Mouse (Mus musculus) fat pad, adult 2 months (tissue): ENCODE results near the gene Pgbd1.
"Not testable (repeated sequence)": the region's sequence is repeated elsewhere in the genome, so short reads cannot be mapped to it uniquely, and the experiment has no call there.

Experiments
- DNase-seq: peaks from one replicate; pipeline ENCODE4 v3.0.0-alpha.2; 2011; ENCODE audit warnings: low read depth, low spot score; ENCODE audit errors: extremely low read depth

Pgbd1 gene

DNA sequence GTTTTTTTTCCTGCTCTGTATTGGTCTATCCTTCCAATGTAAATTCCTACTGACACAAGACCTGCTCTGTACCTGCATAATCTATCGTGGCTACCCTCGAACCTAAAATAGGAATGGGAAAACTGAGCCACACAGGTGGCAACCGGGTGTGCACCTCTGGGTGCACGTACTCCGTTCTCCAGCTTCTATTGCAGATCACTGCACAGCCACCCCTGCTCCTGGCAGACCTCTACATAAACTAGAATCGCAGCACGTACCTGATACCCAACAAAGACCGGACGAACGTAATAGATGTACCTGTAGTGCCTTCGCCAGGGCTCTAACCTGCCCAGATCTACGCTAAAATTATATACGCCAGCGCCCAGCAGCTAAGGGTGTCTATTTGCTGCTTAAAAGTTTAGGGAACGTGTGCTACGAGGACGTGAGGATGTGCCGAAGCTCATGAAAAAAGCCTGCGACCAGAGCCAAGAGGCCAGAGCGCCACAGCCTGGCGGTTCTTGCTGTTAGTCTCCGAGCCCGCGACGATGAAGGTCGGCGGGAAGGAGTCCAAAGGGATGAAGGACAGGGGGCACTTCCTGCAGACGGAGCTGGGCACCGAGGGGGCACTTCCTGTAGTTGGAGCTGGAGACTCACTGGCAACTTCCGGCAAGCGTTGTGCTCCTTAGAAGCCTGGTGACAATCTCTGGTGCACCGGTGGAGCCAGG, at the start of gene Pgbd1:
Gene Pgbd1, minus strand, starts transcription at position 556 of the 704 bp plus-strand sequence.
- no peak for DNase-seq

DNA sequence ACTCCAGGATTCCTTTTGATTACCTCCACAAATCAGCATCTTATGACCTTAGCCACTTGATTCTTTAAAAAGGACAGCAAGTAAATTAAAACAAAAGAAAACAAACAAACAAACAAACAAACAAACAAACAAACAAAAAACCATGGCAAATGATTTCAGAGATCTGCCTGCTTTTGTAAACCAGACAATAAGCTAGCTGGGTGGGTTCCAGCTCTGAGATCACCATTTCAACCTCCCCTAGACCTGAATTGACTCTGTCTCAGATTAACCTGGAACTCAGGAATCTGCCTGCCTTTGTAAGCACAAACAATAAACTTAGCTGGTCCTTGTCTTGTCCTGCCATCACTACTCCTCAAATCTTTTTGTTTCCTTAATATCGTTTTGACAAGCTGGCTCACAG, 46.0 kb upstream of the Pgbd1 start:
- DNase-seq: no peak

DNA sequence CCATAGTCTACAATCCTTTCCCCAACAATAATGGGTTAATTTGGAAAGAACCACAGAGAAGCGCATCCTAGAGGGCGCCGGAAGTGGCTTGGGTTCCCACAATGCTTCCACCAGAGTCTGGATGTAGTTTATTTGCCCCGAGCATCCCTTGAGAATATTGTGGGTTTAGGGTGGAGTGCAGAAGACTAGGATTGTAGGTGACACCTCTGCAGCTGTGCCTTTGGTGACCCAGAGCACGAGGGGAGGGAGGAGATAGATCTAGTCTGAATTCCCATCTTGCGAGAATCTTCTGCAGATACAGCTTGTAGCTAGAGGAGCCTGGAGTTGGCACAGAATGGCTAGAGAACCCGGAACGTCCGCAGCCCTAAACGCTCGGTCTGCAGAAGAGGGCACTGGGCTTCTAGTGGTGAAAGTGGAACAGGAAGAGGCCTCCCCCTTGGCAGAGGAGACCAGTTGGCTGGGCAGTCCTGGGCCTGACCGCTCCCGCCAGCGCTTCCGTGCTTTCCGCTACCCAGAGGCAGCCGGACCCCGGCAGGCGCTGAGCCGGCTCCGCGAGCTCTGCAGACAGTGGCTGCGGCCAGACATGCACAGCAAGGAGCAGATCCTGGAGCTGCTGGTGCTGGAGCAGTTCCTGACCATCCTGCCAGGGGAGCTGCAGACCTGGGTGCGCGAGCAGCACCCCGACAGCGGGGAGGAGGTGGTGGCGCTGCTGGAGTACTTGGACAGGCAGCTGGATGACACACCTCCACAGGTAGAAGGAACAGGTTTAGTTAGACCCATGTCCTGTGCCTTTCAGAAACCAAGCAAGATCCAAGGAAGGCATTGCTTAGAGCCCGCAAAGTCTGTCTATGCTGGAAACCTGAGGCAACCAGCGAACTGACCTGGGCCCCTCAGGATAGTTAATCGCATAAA, 38.2 kb upstream of the Pgbd1 start, which contains the start of the genes Zkscan4 and Gm10065:
Gene Zkscan4, plus strand, starts transcription at position 149 of the 912 bp plus-strand sequence.
Gene Gm10065, minus strand, starts transcription at position 683 of the 912 bp plus-strand sequence.
- DNase-seq: not testable (repeated sequence)

DNA sequence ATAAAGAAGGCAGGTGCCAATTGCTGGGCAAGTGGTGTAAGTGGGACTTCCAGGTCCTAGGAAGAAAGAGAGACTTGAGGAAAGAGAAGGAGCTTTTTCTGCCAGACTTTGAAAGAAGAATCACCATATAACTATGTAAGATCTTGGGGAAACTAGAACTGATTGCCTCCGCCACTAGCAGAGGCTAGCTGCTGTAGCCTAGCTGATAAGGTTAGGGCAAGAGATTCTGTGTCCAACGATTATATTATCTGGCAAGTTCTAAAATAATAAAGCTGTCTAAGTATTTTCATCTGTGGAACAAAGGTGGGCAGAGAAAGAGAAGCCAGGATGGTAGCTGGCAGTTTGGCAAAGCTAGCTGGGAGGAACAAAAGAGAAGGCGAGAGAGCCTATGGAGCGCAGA, 31.6 kb upstream of the Pgbd1 start:
- DNase-seq: no peak

DNA sequence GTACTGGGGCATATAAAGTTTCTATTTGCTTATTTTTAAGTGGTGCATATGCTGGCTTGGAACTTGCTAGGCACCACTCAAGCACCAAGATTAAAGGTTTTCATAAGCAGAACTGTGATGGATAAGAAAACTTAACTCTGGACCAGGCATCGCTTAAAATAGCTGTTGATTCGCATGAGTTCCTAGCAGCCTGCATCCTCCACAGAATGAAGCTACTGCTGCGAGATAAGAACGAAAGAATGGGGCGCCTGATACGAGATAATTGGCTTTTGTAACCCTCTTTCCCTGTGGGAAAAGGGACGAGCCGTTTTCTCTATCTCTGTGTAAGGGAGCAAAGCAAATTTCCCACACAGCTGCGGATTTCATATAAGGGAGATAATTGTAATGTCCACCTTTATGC, 28.2 kb upstream of the Pgbd1 start:
- DNase-seq: no peak

DNA sequence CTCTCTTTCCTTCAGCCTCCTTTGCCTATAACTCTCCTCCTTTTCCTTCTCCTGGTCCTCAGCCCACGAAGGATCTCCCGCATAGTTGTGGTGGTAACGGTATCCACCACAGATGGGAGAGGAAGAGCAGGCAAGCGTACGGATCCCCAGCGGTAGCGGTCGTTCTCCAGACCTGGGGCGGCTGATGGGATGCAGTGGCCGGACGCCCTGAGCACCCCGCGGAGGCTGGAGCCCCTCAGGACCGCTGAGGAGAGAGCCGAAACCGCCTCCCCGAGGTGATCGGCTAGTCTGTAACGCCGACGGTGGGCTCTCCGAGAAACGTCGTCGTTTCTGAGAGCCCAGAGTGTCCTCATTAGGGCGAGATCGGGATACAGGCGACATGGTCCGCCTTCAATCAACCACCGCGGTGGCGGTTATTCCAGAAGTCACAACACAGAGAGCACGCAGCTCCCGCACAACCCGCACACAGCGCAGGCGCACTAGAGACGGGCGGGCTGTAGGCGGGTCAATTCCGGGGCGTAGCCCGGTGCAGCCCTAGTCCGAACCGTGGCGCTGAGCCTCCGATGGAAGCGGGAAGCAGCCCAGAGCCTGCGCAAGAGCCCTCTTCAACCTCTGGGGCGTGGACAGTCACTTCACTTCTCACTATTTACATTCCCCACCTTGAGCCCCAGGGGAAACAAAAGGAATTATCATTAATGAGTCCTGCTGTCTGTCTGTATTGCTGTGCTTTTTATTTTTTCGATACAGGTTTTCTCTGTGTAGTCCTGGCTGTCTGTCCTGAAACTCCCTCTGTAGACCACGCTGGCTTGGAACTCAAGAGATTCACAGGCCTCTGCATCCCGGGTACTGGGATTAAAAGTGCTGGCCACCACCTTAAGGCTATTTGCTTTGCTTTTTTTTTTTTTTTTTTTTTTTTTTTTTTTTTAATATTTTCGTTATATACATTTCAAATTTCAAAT, 27.5 kb upstream of the Pgbd1 start, which contains the start of gene Nkapl:
Gene Nkapl, minus strand, starts transcription at position 449 of the 959 bp plus-strand sequence.
- DNase-seq: no peak

DNA sequence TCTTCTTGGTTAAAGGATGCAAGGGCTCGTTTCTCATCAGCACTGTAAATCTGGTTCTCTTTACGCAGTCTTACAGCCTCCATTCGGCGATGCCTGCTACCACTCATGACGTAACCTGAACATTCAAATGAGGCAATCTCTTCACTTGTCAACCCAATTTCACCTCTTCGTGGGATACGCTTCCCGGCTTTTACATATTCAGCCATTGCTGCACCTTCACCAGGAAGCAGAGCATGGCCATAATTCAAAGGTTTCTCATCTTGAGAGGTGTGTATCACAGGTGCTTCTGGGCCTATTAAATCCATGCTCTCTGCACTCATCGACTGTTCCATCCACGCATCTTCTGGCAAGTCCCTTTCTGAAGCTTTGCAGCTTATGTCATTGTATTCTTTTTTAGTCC, 26.5 kb upstream of the Pgbd1 start:
- DNase-seq: no peak

DNA sequence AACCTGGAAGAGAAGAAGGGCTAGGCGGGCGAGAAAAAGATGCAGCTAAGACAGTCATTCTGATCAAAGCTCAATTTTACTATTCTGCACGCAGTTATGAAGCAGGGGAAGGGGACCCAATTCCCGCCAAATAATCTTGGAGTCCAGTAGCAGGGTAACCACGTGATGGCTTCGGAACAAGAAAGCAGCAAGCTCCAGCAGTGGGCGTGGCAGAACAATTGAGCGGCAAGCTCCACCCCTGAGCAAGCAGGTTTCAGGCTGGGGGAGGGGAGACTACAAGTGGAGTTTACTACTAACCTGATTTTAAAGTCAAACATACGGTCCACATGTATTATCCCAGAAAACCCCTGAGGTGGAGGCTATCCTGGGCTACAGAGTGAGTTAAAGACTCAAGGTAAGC, 21.7 kb upstream of the Pgbd1 start:
- DNase-seq: not testable (repeated sequence)

DNA sequence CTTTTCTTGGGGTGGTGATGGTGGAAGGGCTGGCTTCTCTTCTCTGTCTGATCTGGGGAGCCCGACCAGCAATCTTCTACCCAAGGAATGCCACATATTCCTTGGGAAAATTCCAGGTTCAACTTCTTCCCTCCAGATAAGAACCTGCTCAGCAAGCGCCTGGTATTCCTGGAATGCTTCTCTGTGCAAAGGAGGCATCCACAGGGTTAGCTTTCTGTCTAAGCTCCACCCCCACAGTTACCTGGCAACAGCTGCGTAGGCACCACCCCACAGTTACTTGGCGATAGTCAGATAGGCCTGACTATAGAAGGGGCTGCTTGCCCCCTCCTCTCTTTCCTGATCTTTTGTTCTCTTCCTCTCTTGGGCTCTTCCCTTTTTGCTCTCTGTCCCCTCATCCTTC, 15.5 kb upstream of the Pgbd1 start:
- no peak for DNase-seq

DNA sequence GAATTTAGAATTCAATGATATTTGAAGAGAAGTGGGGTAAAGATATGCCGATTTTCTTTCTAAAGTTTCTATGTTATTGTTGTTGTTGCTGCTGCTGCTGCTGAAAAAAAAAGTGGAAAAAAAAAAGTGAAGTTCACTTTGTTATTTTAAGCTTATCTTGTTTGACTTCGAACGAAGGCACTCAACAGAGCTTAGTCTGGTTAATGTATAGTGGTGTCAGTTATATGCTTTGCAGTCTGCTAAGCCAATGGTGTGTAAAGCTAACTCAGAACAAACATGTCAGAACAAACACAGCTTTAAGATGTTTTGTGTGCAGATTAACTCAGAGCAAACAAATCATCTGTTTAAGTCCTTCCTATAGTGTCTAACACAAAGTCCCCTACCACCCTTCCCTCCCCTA, 13.3 kb upstream of the Pgbd1 start:
- no peak for DNase-seq

DNA sequence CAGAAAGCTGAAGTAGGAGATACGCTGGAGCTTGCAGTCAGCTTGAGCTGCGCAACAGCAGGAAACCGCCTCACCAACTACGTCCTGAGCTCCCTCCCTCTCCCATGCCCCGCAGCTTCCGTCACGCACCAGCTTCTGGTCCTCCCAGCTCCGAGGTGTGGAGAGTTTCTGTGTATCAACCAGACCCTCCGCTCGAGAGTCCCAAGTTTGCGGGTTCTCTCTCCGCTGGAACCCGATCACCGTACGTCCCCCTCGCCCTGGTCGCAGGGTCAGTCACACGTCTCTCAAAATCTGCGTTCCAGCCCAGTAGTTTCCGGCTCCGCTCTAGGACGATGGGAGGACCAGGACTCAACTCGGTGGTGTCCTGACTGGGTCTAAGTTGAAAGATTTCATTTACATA, 12.6 kb upstream of the Pgbd1 start, which contains the start of gene Zscan26:
Gene Zscan26, minus strand, starts transcription at position 282 of the 400 bp plus-strand sequence.
- DNase-seq: no peak

DNA sequence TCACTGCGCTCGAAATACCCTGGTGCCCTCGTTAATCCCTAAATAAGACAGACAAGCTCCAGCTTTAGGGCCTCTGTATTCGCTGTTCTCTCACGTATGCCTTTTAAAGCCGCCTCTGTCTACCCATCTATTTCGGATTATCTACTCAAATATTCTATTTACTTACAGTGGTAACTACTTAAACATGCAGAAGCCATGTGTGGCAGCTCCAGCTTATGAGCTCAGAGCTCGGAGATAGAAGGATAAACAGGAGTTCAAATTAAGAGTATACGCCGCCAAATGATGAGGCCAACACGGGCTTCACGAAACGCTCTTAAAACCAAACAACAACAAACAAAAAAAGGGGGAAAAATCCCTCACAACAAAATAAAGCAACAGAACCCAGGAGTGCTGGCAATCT, 12.2 kb upstream of the Pgbd1 start:
- DNase-seq: no peak

DNA sequence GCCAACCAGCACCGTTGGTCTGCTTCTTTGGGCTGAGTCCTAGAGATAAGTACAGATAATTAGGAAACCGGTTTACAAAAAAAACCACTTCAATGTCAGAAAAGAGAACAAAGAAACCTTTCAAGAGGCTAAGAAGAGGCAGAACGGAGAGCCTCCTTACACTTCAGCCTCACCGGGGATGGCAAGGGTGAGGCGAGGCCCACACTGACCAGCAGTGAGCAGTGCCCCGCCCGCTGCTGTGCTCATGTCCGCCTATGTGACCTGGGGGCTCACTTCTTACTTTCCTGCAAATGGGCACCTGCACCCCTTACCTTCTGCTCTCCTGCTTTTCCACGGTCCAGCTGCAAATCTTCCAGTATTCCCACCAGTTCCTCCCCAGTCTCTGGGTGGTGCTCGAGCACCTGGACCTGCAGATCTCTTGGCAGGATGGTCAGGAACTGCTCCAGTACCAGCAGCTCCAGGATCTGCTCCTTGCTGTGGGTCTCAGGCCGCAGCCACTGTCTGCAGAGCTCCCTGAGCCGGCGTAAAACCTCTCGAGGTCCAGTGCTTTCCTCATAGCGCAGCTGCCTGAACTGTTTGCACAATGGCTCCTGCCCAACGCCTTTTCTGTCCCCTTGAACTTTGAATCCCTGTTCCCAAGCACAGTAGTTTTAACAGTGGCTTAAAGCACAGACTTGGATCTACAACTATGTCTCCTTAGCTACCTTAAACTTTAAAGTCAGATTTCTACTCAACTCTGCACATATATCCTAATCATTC, 7.2 kb upstream of the Pgbd1 start:
- no peak for DNase-seq

DNA sequence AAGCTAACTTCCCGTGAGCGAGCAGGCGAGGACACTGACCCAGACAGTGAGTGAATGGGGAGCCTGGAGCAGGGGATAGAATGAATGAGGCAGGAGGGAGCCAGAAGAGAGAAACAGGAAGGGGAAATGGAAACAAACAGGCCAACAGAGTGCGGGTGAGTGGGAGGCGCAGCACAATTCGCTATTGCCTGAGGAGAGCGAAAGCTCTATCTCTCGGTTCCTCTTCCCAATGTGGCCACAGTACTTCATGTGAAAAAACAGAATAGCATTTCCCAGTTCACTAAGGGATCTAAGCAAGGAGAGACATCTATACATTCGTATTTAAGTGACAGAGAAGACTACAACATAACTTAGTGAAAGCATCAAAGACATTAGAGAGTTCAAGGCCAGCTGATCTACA, 5.9 kb upstream of the Pgbd1 start:
- DNase-seq: no peak

DNA sequence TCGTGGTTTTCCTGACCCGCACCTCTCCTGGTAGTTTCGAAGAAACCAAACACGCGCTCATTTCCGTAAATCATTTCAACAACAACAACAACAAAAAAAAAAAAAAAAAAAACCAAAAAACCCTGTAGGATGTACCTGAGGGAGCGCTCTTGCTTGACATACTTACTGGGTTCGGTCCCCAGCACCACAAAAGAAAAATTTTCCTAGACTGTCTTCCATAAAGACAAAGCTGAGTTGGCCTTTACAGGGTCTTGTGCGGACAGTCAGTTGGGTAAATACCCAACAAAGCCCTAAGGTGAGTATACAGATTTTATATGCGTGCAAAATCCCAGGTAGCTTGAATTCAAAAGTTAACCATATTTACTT, 332 bp upstream of the Pgbd1 start:
- no peak for DNase-seq

DNA sequence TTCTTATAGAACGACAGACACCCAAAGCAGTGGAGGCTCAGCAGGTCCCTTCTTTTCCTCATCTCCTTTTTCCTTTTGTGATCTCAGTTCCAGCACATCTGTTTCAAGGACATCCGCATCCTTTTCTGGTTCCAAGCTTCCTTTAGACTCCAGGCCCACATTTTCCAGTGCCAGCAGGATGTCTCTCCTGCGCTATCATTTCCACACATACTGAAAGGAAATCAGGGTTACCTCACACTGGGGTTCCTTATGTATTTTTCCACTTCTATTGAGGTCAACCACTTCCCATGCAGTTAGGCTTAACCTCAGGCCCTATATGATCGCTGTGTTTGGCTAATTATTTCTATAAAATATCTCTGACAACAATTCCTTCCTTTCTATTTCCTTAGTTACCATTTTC, 5.4 kb downstream of the Pgbd1 start:
- DNase-seq: no peak

DNA sequence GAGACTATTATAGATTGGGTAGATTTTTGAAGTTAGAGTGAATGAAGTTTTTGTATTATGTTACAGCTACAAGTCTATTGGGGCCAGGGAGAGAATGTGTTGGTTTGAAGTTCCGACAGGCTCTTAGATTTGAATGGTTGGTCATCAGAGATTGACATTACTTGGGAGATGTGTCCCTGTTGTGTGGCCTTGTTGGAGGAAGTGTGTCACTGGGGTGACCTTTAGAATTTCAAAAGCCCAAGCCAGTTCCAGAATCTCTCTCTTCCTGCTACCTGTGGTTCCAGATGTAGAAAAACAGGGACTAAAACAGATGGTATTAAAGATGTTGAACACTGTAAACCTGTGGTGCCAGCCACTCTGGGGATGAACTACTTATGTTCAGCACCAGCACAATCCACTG, 13.2 kb downstream of the Pgbd1 start:
- DNase-seq: no peak

DNA sequence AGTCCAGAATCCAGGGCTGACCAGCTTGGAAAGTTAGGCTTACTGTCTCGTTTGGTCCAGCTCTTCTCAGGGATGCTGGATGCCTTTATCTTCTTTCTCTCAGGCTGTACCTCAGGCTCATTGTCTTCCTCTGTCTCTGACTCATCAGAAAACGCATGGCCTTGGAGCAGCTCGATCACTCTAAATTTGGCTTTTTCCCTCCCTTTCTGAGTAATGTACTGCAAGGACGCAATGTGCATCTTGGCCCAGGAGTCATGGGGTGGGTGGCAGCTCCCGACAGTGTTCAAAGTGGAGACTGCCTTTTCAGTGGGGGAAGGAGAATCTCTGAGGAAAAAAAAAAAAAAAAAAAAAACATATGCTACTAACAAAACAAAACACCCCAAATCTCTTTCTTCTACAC, 17.6 kb downstream of the Pgbd1 start:
- no peak for DNase-seq

DNA sequence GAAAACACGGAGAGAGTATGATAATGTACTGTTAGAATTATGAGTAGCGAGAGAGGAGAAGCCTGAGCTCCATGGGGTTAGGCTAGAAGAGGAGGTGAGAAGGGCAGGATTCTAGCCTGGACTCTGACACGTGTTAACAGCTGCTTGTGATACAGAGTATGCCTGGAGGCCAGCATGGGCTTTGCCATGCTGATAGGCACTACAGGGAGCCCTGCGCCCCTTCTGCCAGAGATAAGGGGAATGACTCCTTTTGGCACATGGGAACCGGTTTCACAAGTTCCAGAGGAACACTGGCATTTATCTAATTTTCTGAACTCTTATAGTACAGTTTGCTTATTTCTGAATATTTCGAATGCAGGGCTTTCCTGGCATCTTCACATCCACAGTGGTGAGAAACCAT, 22.0 kb downstream of the Pgbd1 start:
- no peak for DNase-seq
